Mouse (Mus musculus) layer of hippocampus, adult 6 months (tissue): ENCODE results near the gene Rsad2. TPM values are rescaled to one million over a fixed set of nuclear protein-coding genes. Genes with fewer than 3 reads are reported as not detected.

Experiments used
- long read RNA-seq, 2 experiments: library from polyadenylated mRNA; unstranded; transcript quantifications; one replicate each; pipeline ENCODE4 v2.0.0; 2019 to 2020
- microRNA-seq: library from miRNA; unstranded; fragments of <30 nt; microRNA quantifications from one replicate; pipeline ENCODE4 v1.2.0, GENCODE M21; 2020
- polyA plus RNA-seq: library from polyadenylated mRNA; unstranded; fragments of <200 nt; fragmentation: Nextera tagmentation; gene quantifications from 2 replicates; pipeline ENCODE4 v1.2.3, GENCODE M21; 2021

Rsad2 gene
- 1.1 and 1.4 TPM in 2 replicates for polyA plus RNA-seq
- long read RNA-seq, experiment 1, transcript Rsad2-201 (6 exons, 3,782 nt), result major isoform, 6 of 7 reads
- long read RNA-seq, experiment 1, partial matches to known transcripts, result 0 of 7 reads
- long read RNA-seq, experiment 1, other reads (novel, unspliced or antisense), result 1 of 7 reads
- long read RNA-seq, experiment 2, transcript Rsad2-201 (6 exons, 3,782 nt), result major isoform, 9 of 9 reads
- long read RNA-seq, experiment 2, partial matches to known transcripts, result 0 of 9 reads
- long read RNA-seq, experiment 2, other reads (novel, unspliced or antisense), result 0 of 9 reads

DNA sequence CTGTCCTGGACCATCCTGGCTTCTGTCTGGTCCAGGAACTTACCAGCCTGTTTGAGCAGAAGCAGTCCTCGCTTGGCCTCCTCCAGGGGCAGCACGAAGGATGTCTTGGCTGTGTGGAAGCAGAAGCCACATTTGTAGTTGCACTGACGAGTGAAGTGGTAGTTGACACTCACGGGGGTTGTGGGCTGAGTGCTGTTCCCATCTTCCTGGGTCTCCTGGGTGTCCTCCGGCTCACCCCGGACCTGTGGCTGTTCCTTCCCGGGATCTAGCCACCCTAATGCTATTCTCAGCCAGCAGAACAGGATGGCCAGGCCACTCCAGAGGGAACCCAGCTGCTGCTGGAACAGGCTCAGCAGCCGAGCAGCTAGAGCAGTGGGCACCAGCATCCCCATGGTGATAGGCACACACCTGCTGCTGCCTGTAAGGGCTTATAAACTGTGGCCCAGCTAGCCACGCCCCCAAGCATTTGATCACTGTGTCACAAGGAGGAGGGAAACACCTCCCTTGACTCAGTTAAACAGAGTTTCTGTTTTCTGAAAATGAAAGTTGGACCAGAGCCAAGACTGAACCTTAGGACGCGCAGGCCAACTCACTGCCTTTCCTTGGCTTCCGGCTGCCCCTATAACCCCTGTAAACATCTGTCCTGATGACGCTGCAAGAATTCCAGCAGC lies at the start of gene Rsad2:
TSS of gene Rsad2 (minus strand) at position 425 of the 671 bp plus-strand sequence.

GRCm38 (mm10) chr12:26469098-26470041 lies 13.1 kb upstream of the Rsad2 start, which contains the start of gene Cmpk2:
TSS of gene Cmpk2 (plus strand) at chr12:26469204.

GRCm38 (mm10) chr12:26415104-26415771 lies 41.0 kb downstream of the Rsad2 start, which contains the start of gene Rnf144a:
TSS of gene Rnf144a (minus strand) at chr12:26415254.

Small RNA genes within 50 kb of the gene (microRNA-seq; reads per million reads assigned to microRNA genes)
- 1.1 reads per million for gene Mir6538

Other genes starting within 250 kb of the Rsad2 start
- gene Rnf144a, start 41.2 kb downstream of the Rsad2 start, polyA plus RNA-seq, result 4.1 and 4.7 TPM in 2 replicates
- gene Cmpk2, start 12.8 kb upstream of the Rsad2 start, polyA plus RNA-seq, result 17.7 and 20.1 TPM in 2 replicates